Mouse (Mus musculus) thymus, postnatal 0 days (tissue): Measurements from ENCODE around the gene Eno3. TPM values are rescaled to one million over a fixed set of nuclear protein-coding genes. Genes with fewer than 3 reads are reported as not detected.

Source experiments
- microRNA-seq: library from miRNA; unstranded; fragments of <30 nt; microRNA quantifications from one replicate; pipeline ENCODE4, GENCODE M21; 2016; ENCODE audit warnings: borderline number of aligned reads
- polyA plus RNA-seq: library from polyadenylated mRNA; unstranded; fragments of >200 nt; fragmentation: Nextera tagmentation; extraction: Ambion mirVana; gene quantifications from 2 replicates; pipeline ENCODE4 v1.2.1, GENCODE M21; 2015

Eno3 gene
- polyA plus RNA-seq, 1 experiment from 2014 or later = 14.7 TPM

Small RNA genes within 50 kb of the gene (microRNA-seq; reads per million reads assigned to microRNA genes)
- not detected for gene Mir6925

Other genes starting within 250 kb of the Eno3 start
- 17.0 and 18.4 TPM in 2 replicates for gene Pelp1, start 247.2 kb upstream of the Eno3 start, polyA plus RNA-seq
- gene Arrb2, start 224.6 kb upstream of the Eno3 start, polyA plus RNA-seq = 38.8 and 38.9 TPM in 2 replicates
- gene Med11, start 205.3 kb upstream of the Eno3 start, polyA plus RNA-seq = 47.5 and 47.6 TPM in 2 replicates
- gene Zmynd15, start 197.8 kb upstream of the Eno3 start, polyA plus RNA-seq = 4.8 and 5.1 TPM in 2 replicates
- 34.2 and 35.1 TPM in 2 replicates for gene Cxcl16, start 197.2 kb upstream of the Eno3 start, polyA plus RNA-seq
- 8.9 and 9.3 TPM in 2 replicates for gene Tm4sf5, start 152.0 kb upstream of the Eno3 start, polyA plus RNA-seq
- 11.6 and 13.7 TPM in 2 replicates for gene Vmo1, start 142.6 kb upstream of the Eno3 start, polyA plus RNA-seq
- gene Gltpd2, start 138.0 kb upstream of the Eno3 start, polyA plus RNA-seq = 0.31 TPM in 1 of 2 replicates, not detected in the other
- gene Psmb6, start 131.8 kb upstream of the Eno3 start, polyA plus RNA-seq = 741 and 749 TPM in 2 replicates
- gene Gm40193, start 124.3 kb upstream of the Eno3 start, polyA plus RNA-seq = not detected in 2 replicates
- 2.0 and 2.7 TPM in 2 replicates for gene Pld2, start 117.1 kb upstream of the Eno3 start, polyA plus RNA-seq
- gene Mink1, start 94.3 kb upstream of the Eno3 start, polyA plus RNA-seq = 6.3 and 6.6 TPM in 2 replicates
- gene 4930544D05Rik, start 41.4 kb upstream of the Eno3 start, polyA plus RNA-seq = not detected in 2 replicates
- gene Chrne, start 38.0 kb upstream of the Eno3 start, polyA plus RNA-seq = 0.39 and 1.1 TPM in 2 replicates
- gene Gp1ba, start 18.1 kb upstream of the Eno3 start, polyA plus RNA-seq = 0.06 and 0.13 TPM in 2 replicates
- 214 and 226 TPM in 2 replicates for gene Rnf167, start 10.0 kb upstream of the Eno3 start, polyA plus RNA-seq
- gene Slc25a11, start 9.7 kb upstream of the Eno3 start, polyA plus RNA-seq = 137 and 139 TPM in 2 replicates
- 2,783 and 3,382 TPM in 2 replicates for gene Pfn1, start 2.6 kb upstream of the Eno3 start, polyA plus RNA-seq
- 63.7 and 85.0 TPM in 2 replicates for gene Spag7, start 12.2 kb downstream of the Eno3 start, polyA plus RNA-seq
- gene Camta2, start 30.9 kb downstream of the Eno3 start, polyA plus RNA-seq = 6.2 and 6.9 TPM in 2 replicates
- 0.75 and 0.94 TPM in 2 replicates for gene Inca1, start 43.0 kb downstream of the Eno3 start, polyA plus RNA-seq
- gene Kif1c, start 43.3 kb downstream of the Eno3 start, polyA plus RNA-seq = 1.2 and 1.4 TPM in 2 replicates
- 7.2 and 7.6 TPM in 2 replicates for gene Zfp3, start 107.0 kb downstream of the Eno3 start, polyA plus RNA-seq
- 2.1 and 3.1 TPM in 2 replicates for gene Scimp, start 155.4 kb downstream of the Eno3 start, polyA plus RNA-seq
- 35.6 and 38.1 TPM in 2 replicates for gene Rabep1, start 187.6 kb downstream of the Eno3 start, polyA plus RNA-seq